Mouse (Mus musculus): ENCODE measurements at regions not wholly inside any gene's neighbourhood (a gene's known extent, or its start where the extent isn't known, plus 50 kb on each side); places are given as distances from the start of the nearest gene placed in this dataset.
"Not testable (repeated sequence)": the region's sequence is repeated elsewhere in the genome, so short reads cannot be mapped to it uniquely, and the experiment has no call there.

- no peak for DNase-seq (ENCODE audit: low spot score)
Measured at GRCm38 (mm10) chr16:30190935-30191514, 76.3 kb downstream of the Cpn2 start.

GRCm38 (mm10) chr16:30193294-30194261 lies 73.7 kb downstream of the Cpn2 start:
- no peak for DNase-seq (ENCODE audit: low spot score)

- DNase-seq (ENCODE audit: low spot score): no peak
Measured at GRCm38 (mm10) chr16:30194836-30195235, 72.5 kb downstream of the Cpn2 start.

- not testable (repeated sequence) for DNase-seq (ENCODE audit: low spot score)
Measured at GRCm38 (mm10) chr16:30195859-30196258, 71.4 kb downstream of the Cpn2 start.

GRCm38 (mm10) chr16:30197351-30197750 lies 69.9 kb downstream of the Cpn2 start:
- DNase-seq (ENCODE audit: low spot score): no peak

- DNase-seq (ENCODE audit: low spot score): no peak
Measured at GRCm38 (mm10) chr16:30199836-30200235, 67.5 kb downstream of the Cpn2 start.

GRCm38 (mm10) chr16:30204144-30204543 lies 63.2 kb downstream of the Cpn2 start:
- no peak for DNase-seq (ENCODE audit: low spot score)

GRCm38 (mm10) chr16:30205314-30205815 lies 61.9 kb downstream of the Cpn2 start:
- DNase-seq (ENCODE audit: low spot score): no peak

- no peak for DNase-seq (ENCODE audit: low spot score)
Measured at GRCm38 (mm10) chr16:30205816-30206356, 61.4 kb downstream of the Cpn2 start.
